Mouse (Mus musculus) right cerebral cortex, postnatal 4 days (tissue): Measurements from ENCODE around the gene Sned1.

Experiments used
- DNase-seq: peaks from one replicate; pipeline ENCODE4 v3.0.0-alpha.2; 2022

Gene Sned1

DNA sequence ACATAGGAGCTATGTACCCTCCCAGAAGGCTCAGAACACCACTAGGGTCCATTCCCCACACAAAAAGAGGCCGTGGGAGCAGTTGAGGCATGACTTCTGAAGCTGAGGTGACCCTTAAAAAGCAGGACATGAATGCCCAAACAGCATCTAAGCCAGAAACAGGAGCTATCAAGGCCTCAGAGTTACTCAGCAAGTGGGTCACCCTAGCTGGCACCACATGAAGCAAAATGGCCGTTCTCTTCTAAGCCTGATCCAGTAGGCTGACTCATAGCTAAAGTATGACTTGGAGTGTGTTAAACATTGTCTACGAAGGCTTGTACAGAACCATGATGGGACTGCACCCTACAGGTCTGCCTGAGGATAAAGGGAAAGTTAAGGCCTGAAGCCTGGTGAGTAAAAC, 90.8 kb downstream of the Sned1 start:
- DNase-seq, result no peak

- DNase-seq, result no peak
Measured at GRCm38 (mm10) chr1:93334621-93335020, 99.0 kb downstream of the Sned1 start.

DNA sequence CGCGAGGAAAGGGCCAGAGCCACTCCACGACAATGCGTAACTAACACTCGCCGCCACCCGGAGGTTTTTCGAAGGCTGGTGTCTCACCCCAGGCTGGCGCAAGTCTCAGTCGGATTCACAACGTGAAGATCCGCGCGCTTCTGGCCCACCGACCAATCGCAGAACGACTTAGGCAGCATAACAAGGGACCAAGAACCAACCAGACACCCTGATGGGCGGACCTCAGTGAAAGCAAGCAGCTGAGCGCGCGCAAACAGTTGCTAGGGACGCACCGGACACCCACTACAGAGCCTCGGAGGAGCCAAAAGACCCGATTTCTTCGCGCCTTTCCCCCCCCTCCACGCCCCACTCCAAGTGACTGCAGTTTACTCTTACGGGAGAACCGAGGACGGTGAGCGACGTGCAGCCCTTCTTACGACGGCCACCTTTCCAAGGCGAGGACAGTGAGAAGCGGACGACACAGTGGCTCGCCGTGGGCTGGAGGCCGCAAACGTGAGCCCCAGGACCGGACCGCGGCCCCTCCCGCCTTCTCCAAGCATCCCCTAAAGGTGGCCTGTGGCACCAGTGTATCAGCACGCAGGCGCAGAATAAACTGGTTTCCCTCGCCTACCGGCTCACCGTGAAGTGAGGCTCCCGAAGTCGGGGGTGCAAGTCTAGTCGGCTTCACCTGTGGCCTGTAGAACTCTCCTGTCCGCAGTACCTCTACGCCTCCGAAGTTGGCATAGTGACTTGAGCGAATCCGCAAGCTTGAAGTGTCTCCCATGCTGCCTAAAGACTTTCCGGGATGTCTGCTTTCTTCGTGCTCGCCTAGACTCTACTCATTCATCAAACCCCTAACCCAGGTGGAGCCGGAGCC, 107.2 kb downstream of the Sned1 start, which contains the start of the genes Ppp1r7 and Pask:
TSS of gene Ppp1r7 (plus strand) at position 207 of the 856 bp plus-strand sequence.
TSS of gene Pask (minus strand) at position 835 of the 856 bp plus-strand sequence.
- DNase-seq, result peak; percentile 88

DNA sequence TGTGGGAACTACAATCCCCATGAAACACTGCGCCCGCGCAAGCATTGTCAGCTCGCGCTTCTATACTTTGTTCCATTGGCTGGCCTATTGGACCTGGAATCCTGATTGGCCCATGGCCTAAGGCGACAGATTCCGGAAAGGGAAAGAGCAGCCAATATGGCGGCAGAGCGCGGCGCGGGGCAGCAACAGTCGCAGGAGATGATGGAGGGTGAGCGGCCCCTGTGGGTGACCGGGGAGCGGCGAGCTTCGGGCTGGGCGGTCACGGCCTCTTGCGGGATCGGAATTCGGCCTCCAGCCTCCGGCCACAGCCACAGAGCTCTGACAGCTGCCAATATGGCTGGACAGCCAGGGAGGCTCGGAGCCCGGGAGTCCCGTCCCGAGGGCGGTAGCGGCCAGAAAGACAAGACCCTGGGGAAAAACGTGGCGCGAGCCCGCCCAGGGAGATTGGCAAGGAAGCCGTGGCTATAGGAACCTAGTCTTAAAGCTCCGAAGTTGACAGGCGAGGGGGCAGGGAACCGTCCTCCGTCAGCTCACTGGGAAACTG, 107.9 kb downstream of the Sned1 start:
- peak; percentile 91 for DNase-seq

DNA sequence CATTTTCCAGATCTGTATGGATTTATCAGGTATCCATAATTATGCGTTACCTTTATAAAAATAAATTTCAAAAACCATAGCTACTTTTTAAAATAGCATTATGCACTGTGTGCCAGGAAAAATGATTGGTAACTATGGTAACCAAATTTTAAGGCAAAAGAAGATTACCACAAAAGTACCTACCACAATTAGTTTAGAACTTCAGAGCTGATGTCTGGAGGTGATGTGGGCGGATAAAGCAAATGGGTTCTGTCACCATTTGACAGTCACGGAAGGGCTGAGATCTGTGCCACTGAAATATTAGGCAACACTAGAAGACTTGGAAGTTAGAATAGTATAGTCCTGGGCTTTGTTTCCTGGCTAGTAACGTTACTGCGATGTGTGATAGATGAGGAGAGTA, 111.5 kb downstream of the Sned1 start:
- DNase-seq, result no peak

DNA sequence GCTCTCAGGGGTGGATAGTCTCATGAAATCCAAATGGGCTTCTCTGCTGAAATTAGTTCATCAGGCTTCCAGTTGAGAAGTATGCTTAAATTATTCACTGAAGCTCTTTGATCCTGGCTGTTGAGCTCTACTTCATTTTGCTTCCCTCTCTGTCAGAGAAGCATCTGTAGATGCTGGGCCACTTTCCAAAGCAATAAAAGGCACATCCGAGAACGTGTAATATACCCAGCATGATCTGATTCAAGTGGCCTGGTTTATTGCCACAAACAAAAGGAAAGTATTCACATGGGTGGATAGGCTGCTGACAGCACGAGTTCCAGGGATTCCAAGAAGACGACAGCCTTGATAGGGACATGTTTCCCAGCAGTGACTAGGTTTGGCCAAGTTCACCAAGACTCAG, 114.1 kb downstream of the Sned1 start:
- no peak for DNase-seq
